Mouse (Mus musculus) adrenal gland, adult 10 weeks (tissue): ENCODE data around the gene Sprr1a. TPM values are rescaled to one million over a fixed set of nuclear protein-coding genes. Genes with fewer than 3 reads are reported as not detected.

ENCODE experiments used
- polyA plus RNA-seq: library from polyadenylated mRNA; stranded (reverse); fragments of 350-450 nt; fragmentation: Illumina TruSeq; extraction: RNeasy Lipid Tissue Mini Kit (QIAGEN cat#74804); gene quantifications from one replicate; pipeline ENCODE4 v1.2.3, GENCODE M21; 2014; ENCODE audit warnings: low read depth, low replicate concordance

The Sprr1a gene
- not detected for polyA plus RNA-seq

DNA sequence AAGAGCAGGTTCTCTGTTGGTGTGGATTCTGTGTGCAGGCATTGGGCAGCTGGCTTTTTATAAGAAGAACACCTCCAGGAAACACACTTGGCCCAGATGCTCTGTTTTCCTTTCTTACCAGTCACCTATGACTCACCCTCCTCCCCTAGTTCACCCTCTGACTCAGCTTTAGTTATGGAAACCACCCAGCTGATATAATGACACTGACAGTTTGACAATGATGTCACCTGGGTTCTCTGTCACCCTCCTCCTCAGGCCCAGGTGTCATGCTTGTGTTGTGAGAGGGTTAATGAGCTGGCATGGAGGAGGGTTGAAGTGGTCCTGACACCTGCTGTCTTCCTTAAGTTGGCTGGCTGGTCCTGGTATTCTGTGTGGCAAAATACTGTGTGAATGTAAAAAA, at the start of gene Sprr1a:
Gene Sprr1a, minus strand, starts transcription at position 33 of the 400 bp plus-strand sequence.

DNA sequence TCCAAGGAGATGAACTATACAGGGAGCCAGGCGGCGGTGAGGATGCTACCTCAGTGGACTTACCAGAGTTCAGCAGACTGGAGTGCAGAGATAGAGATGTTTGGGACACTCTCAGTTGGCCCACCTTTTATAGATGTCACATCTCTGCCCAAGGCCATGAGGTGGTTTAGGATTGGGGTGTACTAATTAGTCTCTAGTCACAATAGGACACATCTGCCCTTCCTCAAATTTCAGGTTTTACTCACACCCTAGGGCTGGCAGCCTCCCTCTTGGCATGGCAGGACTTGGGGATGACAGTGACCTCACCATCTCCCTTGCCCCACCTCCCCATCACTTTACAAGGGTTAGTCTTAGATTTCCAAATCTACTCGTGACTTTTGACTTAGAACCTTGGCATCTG, 48.7 kb upstream of the Sprr1a start, which contains the start of gene 2310046K23Rik:
Gene 2310046K23Rik, minus strand, starts transcription at position 101 of the 400 bp plus-strand sequence.

DNA sequence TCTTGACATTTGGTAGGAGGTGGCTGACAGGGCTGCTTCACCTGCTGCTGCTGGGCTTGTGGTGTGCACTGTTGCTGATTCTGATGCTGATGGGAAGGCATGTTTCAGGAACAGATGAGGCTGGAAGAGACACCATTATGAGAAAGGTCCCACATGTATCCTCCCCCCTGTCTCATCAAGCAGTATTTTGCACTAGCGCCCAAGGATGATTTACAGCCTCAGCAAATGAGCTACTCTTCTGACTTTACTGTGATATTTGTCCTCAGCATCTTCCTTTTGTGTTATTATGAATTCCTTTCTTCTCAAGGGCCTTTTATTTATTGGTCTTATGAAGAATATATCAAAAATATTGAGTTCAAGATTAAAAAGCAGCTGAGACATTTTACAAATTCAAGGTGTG, 14.7 kb upstream of the Sprr1a start, which contains the start of gene Sprr4:
Gene Sprr4, minus strand, starts transcription at position 101 of the 400 bp plus-strand sequence.

DNA sequence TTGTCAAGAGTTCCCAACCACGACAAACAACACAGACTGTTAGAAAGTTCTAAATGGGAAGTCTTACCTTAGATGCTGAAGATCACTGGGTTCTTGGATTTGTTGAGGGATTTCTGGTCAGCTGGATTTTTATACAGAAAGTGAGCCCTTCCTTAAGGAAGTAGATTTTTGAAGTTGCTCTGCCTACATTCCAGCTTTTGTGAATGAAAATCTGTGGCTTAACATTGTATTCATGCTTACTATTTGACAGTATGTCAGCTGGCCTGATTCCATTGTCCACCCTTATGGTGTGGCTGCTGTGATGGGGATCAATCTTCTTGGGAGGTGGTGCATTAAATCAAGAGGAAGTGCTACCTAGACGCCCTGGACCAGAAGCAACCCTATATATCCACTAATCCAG, 27.1 kb downstream of the Sprr1a start, which contains the start of gene Sprr3:
Gene Sprr3, minus strand, starts transcription at position 101 of the 400 bp plus-strand sequence.

DNA sequence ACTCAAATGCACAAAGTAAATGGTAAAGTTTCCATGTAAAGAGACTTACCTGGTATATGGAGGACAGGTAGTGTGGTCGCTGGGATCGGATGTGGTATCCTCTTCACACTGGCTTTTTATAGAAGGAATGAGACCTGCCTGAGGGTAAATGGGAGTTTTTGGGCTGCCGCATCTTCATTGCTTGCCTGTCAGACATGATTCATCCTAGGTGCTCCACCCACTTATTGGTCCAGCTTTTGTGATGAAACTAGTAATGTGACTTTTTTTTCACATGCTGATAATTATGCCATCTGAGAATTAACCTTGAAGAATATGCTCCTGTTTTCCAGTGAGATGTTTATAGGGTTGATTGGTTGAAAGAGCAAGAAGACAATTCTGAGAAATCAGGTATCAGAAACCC, 47.0 kb downstream of the Sprr1a start, which contains the start of gene Sprr1b:
Gene Sprr1b, minus strand, starts transcription at position 101 of the 400 bp plus-strand sequence.

Other genes with a start within 250 kb of the Sprr1a start
- gene Sprr2a3, start 200.5 kb downstream of the Sprr1a start, polyA plus RNA-seq: not detected
- not detected for gene Sprr2b, start 169.3 kb downstream of the Sprr1a start, polyA plus RNA-seq
- gene Sprr2d, start 146.8 kb downstream of the Sprr1a start, polyA plus RNA-seq: not detected
- not detected for gene Sprr2e, start 133.8 kb downstream of the Sprr1a start, polyA plus RNA-seq
- gene Sprr2f, start 120.7 kb downstream of the Sprr1a start, polyA plus RNA-seq: not detected
- not detected for gene Sprr2h, start 100.2 kb downstream of the Sprr1a start, polyA plus RNA-seq
- not detected for gene Sprr2i, start 77.9 kb downstream of the Sprr1a start, polyA plus RNA-seq
- gene Sprr2j-ps, start 67.8 kb downstream of the Sprr1a start, polyA plus RNA-seq: not detected
- gene Gm9774, start 56.5 kb downstream of the Sprr1a start, polyA plus RNA-seq: 10.1 TPM
- gene Sprr2k, start 53.3 kb downstream of the Sprr1a start, polyA plus RNA-seq: not detected
- gene Sprr1b, start 47.1 kb downstream of the Sprr1a start, polyA plus RNA-seq: not detected
- gene Sprr3, start 27.2 kb downstream of the Sprr1a start, polyA plus RNA-seq: not detected
- gene Sprr4, start 14.6 kb upstream of the Sprr1a start, polyA plus RNA-seq: not detected
- not detected for gene 2310046K23Rik, start 48.6 kb upstream of the Sprr1a start, polyA plus RNA-seq
- gene Ivl, start 87.8 kb upstream of the Sprr1a start, polyA plus RNA-seq: not detected
- gene Smcp, start 103.1 kb upstream of the Sprr1a start, polyA plus RNA-seq: not detected
- gene 2210017I01Rik, start 121.6 kb upstream of the Sprr1a start, polyA plus RNA-seq: not detected
- not detected for gene Lce6a, start 135.8 kb upstream of the Sprr1a start, polyA plus RNA-seq
- gene Lce1a1, start 162.4 kb upstream of the Sprr1a start, polyA plus RNA-seq: not detected
- gene Lce1b, start 171.0 kb upstream of the Sprr1a start, polyA plus RNA-seq: not detected
- not detected for gene Lce1a2, start 184.4 kb upstream of the Sprr1a start, polyA plus RNA-seq
- not detected for gene Lce1c, start 193.4 kb upstream of the Sprr1a start, polyA plus RNA-seq
- gene Lce1d, start 201.3 kb upstream of the Sprr1a start, polyA plus RNA-seq: not detected
- not detected for gene Lce1e, start 223.2 kb upstream of the Sprr1a start, polyA plus RNA-seq
- gene Lce1f, start 234.5 kb upstream of the Sprr1a start, polyA plus RNA-seq: not detected